Comparison of ENCODE assay signal across 9 mouse cellular contexts in the genomic region with DNA sequence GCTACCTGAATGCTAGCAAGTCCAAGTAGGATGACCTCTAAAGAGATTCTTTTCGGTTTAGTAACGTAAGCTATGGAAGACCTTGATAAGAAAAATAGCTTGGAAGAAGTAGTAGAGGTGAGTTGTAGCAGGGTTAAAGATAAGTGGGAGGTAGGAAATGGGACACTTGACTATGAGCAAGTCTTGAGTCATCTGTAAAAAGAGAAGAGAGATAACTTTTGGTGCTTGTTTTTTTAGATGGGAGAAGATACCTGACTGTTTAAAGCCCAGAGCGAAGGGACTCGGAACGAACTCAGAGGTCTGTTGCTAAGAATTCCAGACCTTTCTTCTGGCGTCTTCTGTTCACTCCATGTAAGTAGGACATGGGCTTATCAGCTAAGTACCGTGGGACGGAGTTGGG. TPM values are rescaled to one million over a fixed set of nuclear protein-coding genes. Genes with fewer than 3 reads are reported as not detected.
DNase-seq lines count a peak whose midpoint lies in the region; ATAC-seq lines count a peak whose summit lies in the region.
"Had no signal": no experiment of that assay in that cellular context is flagged by ENCODE, and none has a peak within 500 bp of the region (broad histone marks: within the 10 kb centered on the region; RNA-seq: fewer than 3 reads in every experiment).

TSS of gene Fgd1 (plus strand) at position 301 of the 400 bp plus-strand sequence.

- no peaks in the 10 kb centered on the region for H3K9me3 ChIP-seq in kidney, embryonic 15.5 days (replicated peaks)
- 0 out of 2 replicates have a peak, but pooled peaks cover 3% of the 10 kb centered on the region for H3K9me3 ChIP-seq in hindbrain, embryonic 10.5 days
- H3K9me3 ChIP-seq in liver, embryonic 13.5 days (replicated peaks): no peaks in the 10 kb centered on the region

- H3K4me2 ChIP-seq in kidney, embryonic 15.5 days: peak within 1 kb of the TSS; percentile 64
- H3K4me2 ChIP-seq in liver, embryonic 13.5 days: peak within 1 kb of the TSS; percentile 66

- WGBS in kidney, embryonic 15.5 days: 94% methylated on average over 8 of the region's 8 CpGs
- WGBS in hindbrain, embryonic 10.5 days: 94% methylated on average over 8 of the region's 8 CpGs
- WGBS in liver, embryonic 13.5 days (ENCODE audit: insufficient replicate concordance): 84% methylated on average over 8 of the region's 8 CpGs

- no peak for ATAC-seq in kidney, embryonic 15.5 days (replicated peaks; ENCODE audit: low FRiP score)
- no peak for ATAC-seq in liver, embryonic 13.5 days (ENCODE audit: low read depth)

- DNase-seq in kidney, postnatal 4 days: no peak
- DNase-seq in adrenal gland, postnatal 36 days: no peak
- no peak for DNase-seq in hindbrain, embryonic 10.5 days (ENCODE audit: low spot score)
- DNase-seq in liver, embryonic 13.5 days: no peak
- DNase-seq in embryo, embryonic 11 days: no peak
- no peak for DNase-seq in cerebellum, adult 8-10 months
- no peak for DNase-seq in lung, postnatal 25 days (ENCODE audit: low spot score)

- peak within 1 kb of the TSS; percentile 79 for H3K9ac ChIP-seq in kidney, embryonic 15.5 days
- H3K9ac ChIP-seq in liver, embryonic 13.5 days: peak within 1 kb of the TSS; percentile 64

- no peaks in the 10 kb centered on the region for H3K36me3 ChIP-seq in kidney, embryonic 15.5 days
- H3K36me3 ChIP-seq in hindbrain, embryonic 10.5 days: no peaks in the 10 kb centered on the region
- H3K36me3 ChIP-seq in liver, embryonic 13.5 days: no peaks in the 10 kb centered on the region

- H3K27ac ChIP-seq in kidney, embryonic 15.5 days: peak within 1 kb of the TSS; percentile 95
- peak within 1 kb of the TSS; percentile 93 for H3K27ac ChIP-seq in hindbrain, embryonic 10.5 days
- peak within 1 kb of the TSS; percentile 23; the same call in 1 of the 2 replicates for H3K27ac ChIP-seq in liver, embryonic 13.5 days

- peak within 1 kb of the TSS; percentile 71 for H3K4me3 ChIP-seq in kidney, embryonic 15.5 days (replicated peaks)
- peak within 1 kb of the TSS; percentile 67 for H3K4me3 ChIP-seq in hindbrain, embryonic 10.5 days
- H3K4me3 ChIP-seq in liver, embryonic 13.5 days (replicated peaks): peak within 1 kb of the TSS; percentile 60

- peaks cover 18% of the 10 kb centered on the region for H3K4me1 ChIP-seq in kidney, embryonic 15.5 days
- H3K4me1 ChIP-seq in hindbrain, embryonic 10.5 days (replicated peaks): peaks cover 22% of the 10 kb centered on the region
- no peaks in the 10 kb centered on the region for H3K4me1 ChIP-seq in liver, embryonic 13.5 days (replicated peaks)

- H3K27me3 ChIP-seq in kidney, embryonic 15.5 days: peaks cover 2% of the 10 kb centered on the region; the same call in 1 of the 2 replicates
- no peaks in the 10 kb centered on the region; the same call in 1 of the 2 replicates for H3K27me3 ChIP-seq in hindbrain, embryonic 10.5 days (ENCODE audit: insufficient read depth, poor library complexity, severe bottlenecking)
- H3K27me3 ChIP-seq in liver, embryonic 13.5 days: peaks cover 47% of the 10 kb centered on the region

RNA-seq across cellular contexts. Expression of gene Fgd1, which starts in this region (rescaled TPM):
- polyA plus RNA-seq in kidney, embryonic 15.5 days (2015; fragmentation: Nextera tagmentation; extraction: Ambion mirVana): 11.9 and 14.5 TPM in 2 replicates
- 10 to 100 TPM; 20.3 to 26.7 TPM for total RNA-seq in adrenal gland, postnatal 36 days (2021)
- 9.0 and 12.0 TPM in 2 replicates for polyA plus RNA-seq in hindbrain, embryonic 10.5 days (2016; fragmentation: Nextera tagmentation; extraction: Ambion mirVana)
- polyA plus RNA-seq in liver, embryonic 13.5 days (2015; fragmentation: Nextera tagmentation; extraction: Ambion mirVana): 1.8 and 2.2 TPM in 2 replicates
- total RNA-seq: neutrophil, adult 5-6 weeks had no signal

Comparison
In these comparisons a context has a peak if more than half of its experiments do, and no peak if none do; other contexts are left out.
1. H3K27ac ChIP-seq: peak in every context shown above with its lines; median percentile 95 in kidney, embryonic 15.5 days; 93 in hindbrain, embryonic 10.5 days; 23 in liver, embryonic 13.5 days.